Mouse (Mus musculus) heart, embryonic 15.5 days (tissue): ENCODE results near the gene Arhgef6. TPM values are rescaled to one million over a fixed set of nuclear protein-coding genes. Genes with fewer than 3 reads are reported as not detected.

Experiments
- ATAC-seq: fragments of 200-750 bp; cut with Nextera tagmentation; replicated peaks from 2 replicates; pipeline ENCODE4 v1.8.0; 2017; ENCODE audit warnings: low read depth, moderate TSS enrichment; ENCODE audit not compliant: insufficient number of reproducible peaks, insufficient read depth, low FRiP score
- H3K27ac ChIP-seq: fragments of 300-500 bp; sonication (generic); 2 replicates; pipeline ENCODE4 v1.5.1; 2015; ENCODE audit warnings: mild to moderate bottlenecking, inconsistent platforms
- H3K27me3 ChIP-seq: fragments of 300-500 bp; sonication (generic); 2 replicates; pipeline ENCODE4 v1.6.1; 2015; ENCODE audit warnings: inconsistent platforms
- H3K36me3 ChIP-seq: fragments of 300-500 bp; sonication (generic); 2 replicates; pipeline ENCODE4 v1.6.1; 2015; ENCODE audit warnings: mild to moderate bottlenecking, inconsistent platforms
- H3K4me1 ChIP-seq: fragments of 300-500 bp; sonication (generic); replicated peaks from 2 replicates; pipeline ENCODE4 v1.6.1; 2015; ENCODE audit warnings: inconsistent platforms
- H3K4me2 ChIP-seq: fragments of 300-500 bp; sonication (generic); 2 replicates; pipeline ENCODE4 v1.6.1; 2015; ENCODE audit warnings: inconsistent platforms, mild to moderate bottlenecking, moderate library complexity
- H3K4me3 ChIP-seq: fragments of 300-500 bp; sonication (generic); 2 replicates; pipeline ENCODE4 v1.5.1; 2015; ENCODE audit warnings: mild to moderate bottlenecking, inconsistent platforms
- H3K9ac ChIP-seq: fragments of 300-500 bp; sonication (generic); 2 replicates; pipeline ENCODE4 v1.6.1; 2015; ENCODE audit warnings: mild to moderate bottlenecking, inconsistent platforms
- H3K9me3 ChIP-seq: fragments of 300-500 bp; sonication (generic); replicated peaks from 2 replicates; pipeline ENCODE4 v1.6.1; 2016; ENCODE audit warnings: inconsistent platforms
- WGBS: fragments of 180-500 bp; shearing (Covaris S2); methylation state at CpG from one replicate; pipeline ENCODE4 v1.1.7; 2015; ENCODE audit warnings: mixed read lengths; 5-methylcytosine and 5-hydroxymethylcytosine counted together
- polyA plus RNA-seq: library from polyadenylated mRNA; unstranded; fragments of >200 nt; fragmentation: Nextera tagmentation; extraction: Ambion mirVana; gene quantifications from 2 replicates; pipeline ENCODE4 v1.2.1, GENCODE M21; 2015

The Arhgef6 gene
- polyA plus RNA-seq, 1 experiment from 2014 or later: 36.0 TPM

DNA sequence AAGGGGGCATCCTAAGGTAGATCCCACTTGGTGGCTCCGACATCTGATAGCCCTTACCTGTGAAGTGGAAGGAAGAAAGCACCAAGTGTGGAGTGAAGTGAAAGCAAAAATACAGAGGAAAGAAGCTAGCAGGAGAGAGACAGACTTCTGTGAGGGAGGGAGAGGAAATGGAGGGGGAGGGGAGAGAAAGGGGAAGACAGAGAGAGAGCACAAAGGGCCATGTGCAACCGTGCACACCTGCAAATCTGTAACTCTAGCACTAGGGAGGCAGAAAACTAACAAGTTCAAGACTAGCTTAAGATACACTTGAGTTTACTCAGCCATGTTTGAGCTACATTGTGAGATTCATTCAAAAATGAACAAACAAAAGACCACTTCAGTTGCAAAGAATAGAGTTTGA, 110.4 kb downstream of the Arhgef6 start:
- Histone ChIP-seq H3K4me1 (no peaks in the 10 kb centered on the region), H3K27ac (no peak overlapping the region), H3K9ac (no peak overlapping the region), H3K36me3 (no peaks in the 10 kb centered on the region), H3K9me3 (no peaks in the 10 kb centered on the region), H3K4me2 (no peak overlapping the region), H3K4me3 (no peak overlapping the region), H3K27me3 (no peaks in the 10 kb centered on the region)
- no peak for ATAC-seq
- 65% methylated on average over 2 of the region's 2 CpGs for WGBS

DNA sequence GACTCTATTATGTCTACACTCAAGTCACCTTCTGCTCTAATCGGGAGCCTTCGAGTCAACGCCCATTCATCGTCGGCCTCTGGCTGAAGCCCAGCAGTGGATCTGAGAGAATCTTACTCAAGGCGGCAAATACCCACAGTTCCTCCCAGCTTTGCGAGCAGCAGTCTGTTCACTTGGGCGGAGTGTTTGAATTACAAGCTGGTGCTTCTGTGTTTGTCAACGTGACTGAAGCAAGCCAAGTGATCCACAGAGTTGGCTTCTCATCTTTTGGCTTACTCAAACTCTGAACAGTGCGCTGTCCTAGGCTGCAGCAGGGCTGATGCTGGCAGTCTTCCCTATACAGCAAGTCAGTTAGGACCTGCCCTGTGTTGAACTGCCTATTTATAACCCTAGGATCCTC, 115.2 kb downstream of the Arhgef6 start:
- no peak for ATAC-seq
- Histone ChIP-seq H3K27me3 (no peaks in the 10 kb centered on the region), H3K27ac (no peak overlapping the region), H3K9me3 (no peaks in the 10 kb centered on the region), H3K4me3 (no peak overlapping the region), H3K4me1 (no peaks in the 10 kb centered on the region), H3K4me2 (no peak overlapping the region), H3K9ac (no peak overlapping the region), H3K36me3 (no peaks in the 10 kb centered on the region)
- WGBS: 74% methylated on average over 10 of the region's 10 CpGs

DNA sequence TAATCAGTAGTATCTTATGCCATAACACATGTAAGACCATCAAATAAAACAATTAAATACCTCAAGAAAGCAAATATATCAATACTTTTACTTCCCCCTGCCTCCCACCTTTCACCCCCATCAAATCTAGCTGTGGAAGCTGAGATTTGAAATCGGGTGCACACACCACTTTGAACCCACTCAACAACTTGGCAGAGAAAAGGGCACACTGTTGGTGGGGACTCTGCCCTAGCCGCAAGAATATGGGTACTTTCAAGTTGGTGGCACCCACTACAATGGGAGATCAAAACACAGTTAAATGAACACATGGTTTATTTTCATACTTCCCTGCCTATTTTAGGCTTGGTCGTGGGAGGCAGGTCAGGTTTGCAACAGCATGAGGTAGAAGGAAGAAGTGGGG, 116.6 kb downstream of the Arhgef6 start:
- H3K9me3 ChIP-seq: no peaks in the 10 kb centered on the region
- no peaks in the 10 kb centered on the region for H3K27me3 ChIP-seq
- no peaks in the 10 kb centered on the region for H3K36me3 ChIP-seq
- no peak for ATAC-seq
- no peak overlapping the region for H3K27ac ChIP-seq
- no peak overlapping the region for H3K4me2 ChIP-seq
- no peak overlapping the region for H3K9ac ChIP-seq
- 77% methylated on average over 3 of the region's 3 CpGs for WGBS
- no peak overlapping the region for H3K4me3 ChIP-seq
- no peaks in the 10 kb centered on the region for H3K4me1 ChIP-seq

DNA sequence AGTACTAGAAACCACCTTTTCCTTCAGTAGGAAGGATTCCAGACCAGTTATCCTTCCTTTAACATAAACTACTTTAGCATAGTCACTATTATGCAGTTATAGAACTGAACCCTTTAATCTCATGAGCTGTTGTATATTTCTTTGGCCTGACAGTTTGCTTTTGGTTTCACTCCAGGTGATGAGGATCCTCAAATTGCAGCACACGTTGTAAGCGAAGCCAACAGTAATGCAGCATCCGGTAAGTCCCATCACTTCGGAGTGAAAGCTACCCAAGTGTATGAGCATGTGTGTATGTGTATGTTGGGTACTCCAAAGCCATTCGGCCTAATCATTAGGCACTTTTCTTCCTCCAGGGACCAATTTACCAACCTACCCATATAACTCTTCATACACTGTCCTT, 119.0 kb downstream of the Arhgef6 start:
- H3K4me1 ChIP-seq: no peaks in the 10 kb centered on the region
- ATAC-seq: no peak
- H3K36me3 ChIP-seq: no peaks in the 10 kb centered on the region
- no peak overlapping the region for H3K27ac ChIP-seq
- no peaks in the 10 kb centered on the region for H3K27me3 ChIP-seq
- no peak overlapping the region for H3K9ac ChIP-seq
- no peak overlapping the region for H3K4me3 ChIP-seq
- H3K9me3 ChIP-seq: no peaks in the 10 kb centered on the region
- H3K4me2 ChIP-seq: no peak overlapping the region
- WGBS: 88% methylated on average over 5 of the region's 5 CpGs

DNA sequence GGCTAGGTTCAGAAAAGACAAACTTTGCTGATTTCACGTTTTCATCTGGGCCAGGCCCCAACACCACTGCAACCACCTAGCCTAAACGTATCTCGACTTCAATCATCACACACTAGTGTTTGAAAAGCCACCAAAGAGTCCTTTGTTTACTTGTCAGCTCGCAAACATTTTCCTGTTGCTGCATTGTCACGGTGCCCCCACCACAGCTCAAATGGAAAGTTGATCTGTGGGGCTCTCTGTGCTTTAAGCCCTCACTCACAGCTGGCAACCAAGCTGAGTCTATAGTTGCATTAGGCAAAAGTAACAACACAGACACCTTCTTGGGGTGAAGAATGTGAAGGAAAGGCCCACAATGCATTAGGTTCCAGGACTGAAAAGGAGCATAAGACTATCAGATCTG, 122.3 kb downstream of the Arhgef6 start:
- Histone ChIP-seq H3K4me2 (no peak overlapping the region), H3K27me3 (no peaks in the 10 kb centered on the region), H3K36me3 (no peaks in the 10 kb centered on the region), H3K4me1 (no peaks in the 10 kb centered on the region), H3K9ac (no peak overlapping the region), H3K27ac (no peak overlapping the region), H3K4me3 (no peak overlapping the region), H3K9me3 (no peaks in the 10 kb centered on the region)
- ATAC-seq: no peak
- WGBS: 60% methylated on average over 5 of the region's 5 CpGs

DNA sequence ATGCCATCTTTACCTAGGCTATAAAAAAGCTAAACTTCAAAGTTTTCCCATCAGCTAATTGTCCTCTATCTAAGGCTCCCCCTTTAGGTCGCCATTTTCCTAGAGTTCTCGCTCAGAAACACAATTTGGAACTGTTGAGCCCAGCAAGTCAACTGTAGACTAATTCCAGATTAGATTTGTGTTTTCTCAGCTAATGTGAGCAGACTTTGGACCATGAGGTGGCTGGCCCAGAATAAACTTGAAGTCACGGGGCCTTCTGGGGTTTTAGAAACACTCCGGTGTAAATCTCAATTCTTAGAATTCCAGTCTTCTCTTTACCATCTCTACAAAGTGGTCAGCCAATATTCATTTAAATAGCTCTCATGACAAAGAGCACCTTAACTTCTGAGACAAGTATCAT, 123.0 kb downstream of the Arhgef6 start:
- no peak overlapping the region for H3K27ac ChIP-seq
- H3K9ac ChIP-seq: no peak overlapping the region
- WGBS: 84% methylated on average over 4 of the region's 4 CpGs
- H3K9me3 ChIP-seq: no peaks in the 10 kb centered on the region
- H3K4me2 ChIP-seq: no peak overlapping the region
- H3K4me3 ChIP-seq: no peak overlapping the region
- no peaks in the 10 kb centered on the region for H3K36me3 ChIP-seq
- no peaks in the 10 kb centered on the region for H3K27me3 ChIP-seq
- ATAC-seq: no peak
- H3K4me1 ChIP-seq: no peaks in the 10 kb centered on the region

DNA sequence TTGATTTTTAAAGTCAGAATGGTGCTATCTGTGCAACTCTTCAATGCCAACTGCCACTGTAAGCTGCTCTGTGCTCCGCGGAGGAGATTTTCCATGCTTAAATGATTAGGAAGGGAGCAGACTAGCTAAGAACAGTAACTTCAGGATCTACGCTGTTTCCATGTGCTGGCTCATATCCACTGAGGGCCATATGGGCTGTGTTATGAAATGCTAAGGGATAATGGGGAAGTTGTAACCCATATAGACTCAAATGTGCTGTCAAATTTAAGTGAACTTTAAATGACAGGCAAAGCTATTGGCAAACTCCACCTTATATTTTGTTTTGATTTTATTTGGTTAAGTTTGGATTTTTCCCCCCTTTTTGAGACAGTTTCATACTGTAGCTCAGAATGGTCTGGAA, 125.7 kb downstream of the Arhgef6 start:
- WGBS: 77% methylated on average over 3 of the region's 3 CpGs
- Histone ChIP-seq H3K4me2 (no peak overlapping the region), H3K27ac (no peak overlapping the region), H3K4me1 (no peaks in the 10 kb centered on the region), H3K4me3 (no peak overlapping the region), H3K36me3 (no peaks in the 10 kb centered on the region), H3K27me3 (no peaks in the 10 kb centered on the region), H3K9me3 (no peaks in the 10 kb centered on the region), H3K9ac (no peak overlapping the region)
- no peak for ATAC-seq

DNA sequence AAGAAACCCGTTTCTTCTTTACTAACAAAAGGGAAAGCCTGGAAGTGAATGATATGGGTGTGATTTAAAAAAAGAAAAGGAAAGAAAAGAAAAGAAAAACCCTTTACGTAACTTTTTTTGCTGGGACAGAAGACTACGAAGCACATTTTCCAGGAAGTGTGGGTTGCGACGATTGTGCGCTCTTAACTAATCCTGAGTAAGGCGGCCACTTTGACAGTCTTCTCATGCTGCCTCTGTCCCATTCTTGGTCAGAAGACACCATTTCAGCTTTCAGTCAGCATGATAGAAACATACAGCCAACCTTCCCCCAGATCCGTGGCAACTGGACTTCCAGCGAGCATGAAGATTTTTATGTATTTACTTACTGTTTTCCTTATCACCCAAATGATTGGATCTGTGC, 126.7 kb downstream of the Arhgef6 start, which contains the start of gene Cd40lg:
Gene Cd40lg, plus strand, starts transcription at position 268 of the 400 bp plus-strand sequence.
- no peaks in the 10 kb centered on the region for H3K36me3 ChIP-seq
- no peaks in the 10 kb centered on the region for H3K27me3 ChIP-seq
- WGBS: 87% methylated on average over 9 of the region's 9 CpGs
- H3K9me3 ChIP-seq: no peaks in the 10 kb centered on the region
- ATAC-seq: no peak
- no peaks in the 10 kb centered on the region for H3K4me1 ChIP-seq
- no peak within 1 kb of the TSS for H3K4me2 ChIP-seq
- H3K27ac ChIP-seq: no peak within 1 kb of the TSS
- H3K9ac ChIP-seq: no peak within 1 kb of the TSS
- H3K4me3 ChIP-seq: no peak within 1 kb of the TSS

DNA sequence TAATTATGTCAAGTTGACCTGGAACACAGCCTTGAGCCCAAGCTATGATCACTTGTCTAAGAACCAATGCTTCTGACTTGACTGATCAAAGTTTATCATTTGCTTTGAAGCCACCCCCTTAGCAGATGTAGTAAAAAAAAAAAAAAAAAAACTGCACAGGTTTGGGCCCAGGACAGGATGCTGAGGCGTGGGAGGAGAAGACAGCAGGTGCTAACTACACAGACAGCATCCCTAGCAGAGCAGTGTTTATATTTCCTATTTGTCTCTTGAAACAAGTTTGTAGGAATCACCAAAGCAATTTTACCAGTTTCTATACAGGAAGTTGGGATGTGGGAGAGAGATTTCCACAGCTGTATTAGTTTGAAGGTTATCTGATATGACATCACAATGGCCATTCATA, 127.9 kb downstream of the Arhgef6 start:
- Histone ChIP-seq H3K4me1 (no peaks in the 10 kb centered on the region), H3K4me2 (no peak overlapping the region), H3K27ac (no peak overlapping the region), H3K4me3 (no peak overlapping the region), H3K9me3 (no peaks in the 10 kb centered on the region), H3K9ac (no peak overlapping the region), H3K27me3 (no peaks in the 10 kb centered on the region), H3K36me3 (no peaks in the 10 kb centered on the region)
- ATAC-seq: no peak
- 69% methylated on average over 1 of the region's 1 CpGs for WGBS

DNA sequence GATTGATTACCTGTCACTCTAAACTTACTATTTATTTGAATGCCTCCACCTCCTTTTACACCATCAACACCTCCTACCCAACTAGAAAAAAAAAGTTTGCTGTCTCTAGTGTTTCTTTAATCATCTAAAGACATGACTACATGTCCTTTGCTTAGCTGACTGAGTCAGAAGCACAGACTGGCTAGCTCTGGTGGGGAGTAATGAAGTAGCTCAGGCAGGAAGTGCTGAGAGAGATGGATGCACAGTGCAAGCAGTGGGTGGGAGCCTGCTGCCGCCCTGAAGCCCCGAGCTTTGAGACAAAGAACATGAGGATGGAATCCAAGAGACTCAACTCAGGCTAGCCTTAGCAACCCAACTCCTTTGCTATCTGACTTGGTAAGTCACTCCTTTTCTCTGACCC, 138.1 kb downstream of the Arhgef6 start:
- Histone ChIP-seq H3K9ac (no peak overlapping the region), H3K27me3 (no peaks in the 10 kb centered on the region), H3K4me3 (no peak overlapping the region), H3K27ac (no peak overlapping the region), H3K4me2 (no peak overlapping the region), H3K9me3 (no peaks in the 10 kb centered on the region), H3K36me3 (no peaks in the 10 kb centered on the region), H3K4me1 (no peaks in the 10 kb centered on the region)
- 69% methylated on average over 2 of the region's 2 CpGs for WGBS
- ATAC-seq: no peak

DNA sequence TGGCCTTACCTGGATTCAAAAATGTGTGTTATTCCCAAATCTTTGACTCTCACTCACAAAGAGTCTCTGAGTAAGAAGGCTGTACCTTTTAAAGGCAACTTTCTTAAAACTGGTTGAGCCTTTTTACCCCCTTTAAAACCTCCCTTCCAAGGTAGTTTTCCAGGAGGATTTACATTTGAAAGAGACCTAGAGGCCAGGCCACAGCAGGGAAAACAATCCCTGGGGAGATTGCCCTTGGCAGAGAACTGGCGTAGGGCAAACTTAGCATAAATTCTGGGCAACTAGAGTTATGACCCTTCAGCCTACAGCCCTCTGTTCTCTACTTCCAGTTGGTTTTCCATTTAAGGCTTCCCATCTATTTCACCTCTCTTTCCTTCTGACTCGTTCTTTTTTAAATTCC, 140.5 kb downstream of the Arhgef6 start:
- no peaks in the 10 kb centered on the region for H3K27me3 ChIP-seq
- ATAC-seq: no peak
- no peaks in the 10 kb centered on the region for H3K4me1 ChIP-seq
- H3K27ac ChIP-seq: no peak overlapping the region
- 48% methylated on average over 2 of the region's 2 CpGs for WGBS
- H3K4me3 ChIP-seq: no peak overlapping the region
- H3K9me3 ChIP-seq: no peaks in the 10 kb centered on the region
- no peaks in the 10 kb centered on the region for H3K36me3 ChIP-seq
- no peak overlapping the region for H3K4me2 ChIP-seq
- H3K9ac ChIP-seq: no peak overlapping the region

DNA sequence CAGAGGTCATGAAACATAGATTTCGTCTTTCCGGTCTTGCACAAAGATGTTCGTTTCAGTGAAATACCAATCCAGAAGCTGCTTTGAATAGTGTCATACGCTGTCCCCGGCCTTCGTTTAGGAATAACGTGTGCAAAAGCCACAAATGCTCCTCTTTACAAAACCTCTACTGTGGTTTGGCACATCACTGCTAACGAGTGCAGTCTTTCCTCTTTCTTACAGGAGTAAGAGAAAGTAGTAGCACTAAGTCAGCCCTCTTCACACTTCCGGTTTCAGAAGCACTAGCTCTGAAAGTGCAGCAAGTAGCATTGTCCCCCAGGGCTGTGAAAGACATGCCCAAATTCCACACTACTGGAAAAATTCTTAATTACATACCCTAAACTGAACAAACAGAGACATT, 142.2 kb downstream of the Arhgef6 start:
- Histone ChIP-seq H3K9ac (no peak overlapping the region), H3K27me3 (no peaks in the 10 kb centered on the region), H3K36me3 (no peaks in the 10 kb centered on the region), H3K9me3 (no peaks in the 10 kb centered on the region), H3K4me2 (no peak overlapping the region), H3K4me1 (no peaks in the 10 kb centered on the region), H3K27ac (no peak overlapping the region), H3K4me3 (no peak overlapping the region)
- WGBS: 75% methylated on average over 9 of the region's 9 CpGs
- no peak for ATAC-seq

DNA sequence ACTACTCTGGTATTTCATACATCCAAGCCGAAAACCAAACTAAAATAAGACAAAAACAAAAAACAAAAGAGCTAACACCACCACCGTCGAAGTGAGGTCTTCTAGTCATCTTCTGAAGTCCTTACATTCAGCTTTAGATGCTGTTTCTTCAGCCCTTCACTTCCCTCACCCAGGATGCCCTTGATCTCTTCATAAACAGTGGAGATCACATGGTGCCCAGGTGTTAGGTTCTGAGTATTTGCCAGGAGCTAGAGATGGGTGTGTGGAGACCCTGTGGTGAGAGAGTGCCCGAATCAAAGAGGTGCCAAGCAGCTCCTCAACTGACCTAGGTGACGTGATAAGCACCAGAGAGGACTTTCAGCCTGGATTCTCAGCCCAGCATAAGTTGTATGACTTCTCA, 149.2 kb downstream of the Arhgef6 start:
- Histone ChIP-seq H3K4me1 (no peaks in the 10 kb centered on the region), H3K36me3 (no peaks in the 10 kb centered on the region), H3K4me2 (no peak overlapping the region), H3K4me3 (no peak overlapping the region), H3K27me3 (no peaks in the 10 kb centered on the region), H3K9ac (no peak overlapping the region), H3K27ac (no peak overlapping the region), H3K9me3 (no peaks in the 10 kb centered on the region)
- 62% methylated on average over 5 of the region's 5 CpGs for WGBS
- no peak for ATAC-seq
